Mouse (Mus musculus) midbrain, embryonic 11.5 days (tissue): ENCODE results near the gene Rhebl1. TPM values are rescaled to one million over a fixed set of nuclear protein-coding genes. Genes with fewer than 3 reads are reported as not detected.

Source experiments
- ATAC-seq: fragments of 200-750 bp; cut with Nextera tagmentation; 2 replicates; pipeline ENCODE4 v1.8.0; 2017; ENCODE audit warnings: moderate TSS enrichment, moderate library complexity; ENCODE audit not compliant: low FRiP score
- DNase-seq: peaks from one replicate; pipeline ENCODE4 v3.0.0; 2015; ENCODE audit warnings: low spot score; ENCODE audit errors: missing footprints
- H3K27ac ChIP-seq: fragments of 300-500 bp; sonication (generic); 2 replicates; pipeline ENCODE4 v1.5.1; 2014; ENCODE audit warnings: low read depth, low read length
- H3K27me3 ChIP-seq: fragments of 300-500 bp; sonication (generic); 2 replicates; pipeline ENCODE4 v1.6.1; 2014; ENCODE audit warnings: mild to moderate bottlenecking, low read length, moderate library complexity, mixed read lengths; ENCODE audit not compliant: control insufficient read depth, insufficient read depth
- H3K36me3 ChIP-seq: fragments of 300-500 bp; sonication (generic); 2 replicates; pipeline ENCODE4 v1.6.1; 2014; ENCODE audit warnings: mild to moderate bottlenecking, low read length, moderate library complexity, mixed read lengths; ENCODE audit not compliant: control insufficient read depth, insufficient read depth
- H3K4me1 ChIP-seq: fragments of 300-500 bp; sonication (generic); 2 replicates; pipeline ENCODE4 v1.6.1; 2014; ENCODE audit warnings: low read length; ENCODE audit not compliant: control insufficient read depth, insufficient read depth
- H3K4me2 ChIP-seq: fragments of 300-500 bp; sonication (generic); 2 replicates; pipeline ENCODE4 v1.6.1; 2014; ENCODE audit warnings: mild to moderate bottlenecking, moderate library complexity
- H3K4me3 ChIP-seq: fragments of 300-500 bp; sonication (generic); 2 replicates; pipeline ENCODE4 v1.5.1; 2014; ENCODE audit warnings: low read depth, low read length
- H3K9ac ChIP-seq: fragments of 300-500 bp; sonication (generic); 2 replicates; pipeline ENCODE4 v1.6.1; 2014; ENCODE audit warnings: low read length
- H3K9me3 ChIP-seq: fragments of 300-500 bp; sonication (generic); 2 replicates; pipeline ENCODE4 v1.6.1; 2016; ENCODE audit warnings: low read length; ENCODE audit not compliant: control insufficient read depth
- WGBS: fragments of 180-500 bp; shearing (Covaris S2); extraction: QIAGEN DNeasy Blood & Tissue Kit; methylation state at CpG from one replicate; pipeline ENCODE4 v1.1.7; 2014; 5-methylcytosine and 5-hydroxymethylcytosine counted together
- polyA plus RNA-seq: library from polyadenylated mRNA; unstranded; fragments of >200 nt; fragmentation: Nextera tagmentation; extraction: Ambion mirVana; gene quantifications from 2 replicates; pipeline ENCODE4 v1.2.1, GENCODE M21; 2014

Rhebl1 gene
- polyA plus RNA-seq, 1 experiment from 2014 or later, result 14.2 TPM

GRCm38 (mm10) chr15:98917538-98918498 lies 23.5 kb upstream of the Rhebl1 start, which contains the start of gene Lmbr1l:
Lmbr1l (minus strand) TSS chr15:98918231.
- Histone ChIP-seq H3K4me3 (peak within 1 kb of the TSS; percentile 92), H3K9ac (peak within 1 kb of the TSS; percentile 89), H3K4me2 (peak within 1 kb of the TSS; percentile 59), H3K27me3 (no peaks in the 10 kb centered on the region), H3K36me3 (no peaks in the 10 kb centered on the region), H3K4me1 (peaks cover 11% of the 10 kb centered on the region), H3K9me3 (no peaks in the 10 kb centered on the region), H3K27ac (peak within 1 kb of the TSS; percentile 89)
- DNase-seq (peak; percentile 99), ATAC-seq (peak; percentile 98)
- WGBS, result under 1% methylated on average over 82 of the region's 82 CpGs

- peak overlapping the region; percentile 89 for H3K9ac ChIP-seq
- H3K9me3 ChIP-seq, result no peaks in the 10 kb centered on the region
- H3K4me2 ChIP-seq, result peak overlapping the region; percentile 59
- H3K4me1 ChIP-seq, result peaks cover 11% of the 10 kb centered on the region
- DNase-seq (no peak), ATAC-seq (peak; percentile 0; the same call in 1 of the 2 replicates)
- peak overlapping the region; percentile 89 for H3K27ac ChIP-seq
- no peaks in the 10 kb centered on the region for H3K27me3 ChIP-seq
- peaks cover under 1% of the 10 kb centered on the region; the same call in 1 of the 2 replicates for H3K36me3 ChIP-seq
- under 1% methylated on average over 14 of the region's 14 CpGs for WGBS
- H3K4me3 ChIP-seq, result peak overlapping the region; percentile 92
These were observed 22.8 kb upstream of the Rhebl1 start for GRCm38 (mm10) chr15:98917091-98917490.

GRCm38 (mm10) chr15:98916016-98916415 lies 21.7 kb upstream of the Rhebl1 start:
- 89% methylated on average over 4 of the region's 4 CpGs for WGBS
- Histone ChIP-seq H3K9me3 (no peaks in the 10 kb centered on the region), H3K27ac (no peak overlapping the region), H3K9ac (no peak overlapping the region), H3K27me3 (no peaks in the 10 kb centered on the region), H3K36me3 (peaks cover 9% of the 10 kb centered on the region; the same call in 1 of the 2 replicates), H3K4me2 (peak overlapping the region; percentile 59), H3K4me3 (no peak overlapping the region), H3K4me1 (peaks cover 11% of the 10 kb centered on the region)
- ATAC-seq, result no peak
- DNase-seq, result no peak

- Histone ChIP-seq H3K9ac (no peak overlapping the region), H3K4me2 (no peak overlapping the region), H3K4me1 (peaks cover 11% of the 10 kb centered on the region), H3K9me3 (no peaks in the 10 kb centered on the region), H3K36me3 (peaks cover 15% of the 10 kb centered on the region; the same call in 1 of the 2 replicates), H3K27ac (no peak overlapping the region), H3K27me3 (no peaks in the 10 kb centered on the region), H3K4me3 (no peak overlapping the region)
- WGBS, result 92% methylated on average over 6 of the region's 6 CpGs
- DNase-seq (no peak), ATAC-seq (no peak)
These were observed 20.6 kb upstream of the Rhebl1 start for GRCm38 (mm10) chr15:98914903-98915302.

- Histone ChIP-seq H3K4me3 (no peak overlapping the region), H3K27me3 (no peaks in the 10 kb centered on the region), H3K36me3 (peaks cover 16% of the 10 kb centered on the region), H3K4me2 (no peak overlapping the region), H3K4me1 (no peaks in the 10 kb centered on the region), H3K9me3 (no peaks in the 10 kb centered on the region), H3K9ac (no peak overlapping the region), H3K27ac (no peak overlapping the region)
- ATAC-seq, result no peak
- 25% methylated on average over 10 of the region's 10 CpGs for WGBS
- peak; percentile 97 for DNase-seq
These were observed 10.4 kb upstream of the Rhebl1 start for GRCm38 (mm10) chr15:98904692-98905091.

DNA sequence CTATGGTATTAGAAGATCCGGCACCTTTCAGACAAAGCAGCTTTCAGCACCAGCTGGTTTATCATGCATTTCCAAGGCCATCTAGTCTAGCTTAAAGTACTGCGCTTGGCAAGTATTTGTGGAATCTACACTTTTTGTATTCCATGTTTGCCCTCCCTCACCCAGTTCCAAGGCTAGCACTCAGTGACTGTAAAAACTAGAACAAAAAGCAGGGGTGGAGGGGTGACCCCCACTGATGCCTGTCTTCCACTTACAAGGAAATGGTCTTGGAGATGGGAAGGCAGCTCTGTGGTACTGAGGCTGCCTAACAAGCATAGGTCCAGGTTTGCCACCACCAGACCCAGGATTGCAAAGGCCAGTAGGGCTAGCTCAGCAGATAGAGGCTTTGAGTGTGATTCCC lies 8.3 kb upstream of the Rhebl1 start:
- Histone ChIP-seq H3K27ac (no peak overlapping the region), H3K4me3 (no peak overlapping the region), H3K27me3 (peaks cover 17% of the 10 kb centered on the region), H3K9me3 (no peaks in the 10 kb centered on the region), H3K4me2 (no peak overlapping the region), H3K36me3 (peaks cover 4% of the 10 kb centered on the region; the same call in 1 of the 2 replicates), H3K9ac (no peak overlapping the region), H3K4me1 (peaks cover 5% of the 10 kb centered on the region)
- DNase-seq (peak; percentile 82), ATAC-seq (no peak)
- 91% methylated on average over 2 of the region's 2 CpGs for WGBS

DNA sequence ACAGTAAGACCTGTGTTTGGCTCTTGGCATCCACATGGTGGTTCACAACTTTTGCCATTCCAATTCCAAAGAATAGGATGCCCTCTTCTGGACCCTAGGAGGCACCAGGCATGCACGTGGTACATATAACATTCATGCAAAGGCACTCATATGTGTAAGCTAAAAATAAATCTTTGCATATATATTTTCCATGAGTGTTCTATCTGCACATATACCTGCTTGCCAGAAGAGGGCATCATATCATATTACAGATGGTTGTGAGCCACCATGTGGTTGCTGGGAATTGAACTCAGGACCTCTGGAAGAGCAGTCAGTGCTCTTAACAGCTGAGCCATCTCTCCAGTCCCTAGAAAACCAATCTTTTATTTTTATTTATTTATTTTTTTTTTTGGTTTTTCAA lies 7.2 kb upstream of the Rhebl1 start:
- WGBS, result 71% methylated on average over 1 of the region's 1 CpGs

DNA sequence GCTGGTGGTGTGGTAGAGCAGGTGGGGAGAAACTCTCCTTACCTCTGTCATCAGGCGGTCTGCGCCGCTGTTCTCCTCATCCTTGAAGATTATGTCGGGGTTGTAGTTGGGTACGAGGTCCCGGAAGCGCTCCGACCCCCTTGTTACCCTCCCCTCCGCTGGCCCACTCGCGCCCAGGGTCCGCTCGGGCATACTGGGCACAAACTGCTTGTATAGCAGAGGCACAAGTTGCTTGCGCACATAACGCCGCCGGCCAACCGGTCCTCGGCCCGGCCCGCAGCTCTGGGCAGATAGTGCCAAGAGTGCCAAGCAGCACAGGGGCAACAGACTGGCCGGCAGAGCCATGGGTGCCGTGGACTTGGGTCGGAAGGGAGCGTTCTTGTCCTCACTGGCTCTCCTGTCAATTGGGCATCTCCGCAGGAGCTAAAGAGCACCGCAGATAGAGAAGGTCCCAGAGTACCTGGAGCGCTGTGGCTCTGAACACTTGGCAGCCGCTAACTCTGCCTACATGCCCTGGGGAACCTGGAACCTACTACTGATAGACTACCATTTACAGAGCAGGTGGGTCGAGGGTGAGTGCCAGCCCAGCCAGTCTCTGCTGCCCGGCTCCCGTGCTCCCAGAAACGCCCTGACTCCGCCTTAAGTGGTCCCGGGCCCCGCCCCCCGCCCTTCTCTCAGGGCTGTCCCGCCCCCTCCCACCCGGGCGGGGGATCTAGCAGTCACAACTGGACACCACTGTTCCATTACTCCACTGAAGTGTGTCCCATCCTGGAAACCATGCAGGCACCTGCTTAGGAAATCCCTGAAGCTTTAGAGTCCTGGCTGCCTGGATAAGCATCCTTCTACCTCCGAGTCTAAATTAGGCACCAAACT lies 3.8 kb upstream of the Rhebl1 start, which contains the start of gene Dhh:
Gene Dhh (minus strand): TSS at position 613 of the 873 bp plus-strand sequence.
- Histone ChIP-seq H3K36me3 (no peaks in the 10 kb centered on the region), H3K4me1 (peaks cover 28% of the 10 kb centered on the region), H3K9me3 (no peaks in the 10 kb centered on the region), H3K27me3 (peaks cover 61% of the 10 kb centered on the region), H3K4me2 (peak within 1 kb of the TSS; percentile 22), H3K27ac (no peak within 1 kb of the TSS), H3K4me3 (peak within 1 kb of the TSS; percentile 1), H3K9ac (no peak within 1 kb of the TSS)
- no peak for ATAC-seq
- WGBS, result 1% methylated on average over 41 of the region's 41 CpGs
- DNase-seq, result peak; percentile 92

More for the DNA sequence above, 7.2 kb upstream of the Rhebl1 start:
- no peak for DNase-seq
- Histone ChIP-seq H3K27ac (no peak overlapping the region), H3K4me3 (no peak overlapping the region), H3K4me2 (no peak overlapping the region), H3K9me3 (no peaks in the 10 kb centered on the region), H3K4me1 (peaks cover 5% of the 10 kb centered on the region), H3K9ac (no peak overlapping the region), H3K27me3 (peaks cover 27% of the 10 kb centered on the region), H3K36me3 (peaks cover 2% of the 10 kb centered on the region; the same call in 1 of the 2 replicates)
- no peak for ATAC-seq
